Mouse (Mus musculus) layer of hippocampus, adult 9-11 months (tissue): Measurements from ENCODE around the gene Cdc42bpg.

Source experiments
- DNase-seq: peaks from one replicate; pipeline ENCODE4 v3.0.0; 2022

Gene Cdc42bpg

GRCm38 (mm10) chr19:6306137-6306551 lies at the start of gene Cdc42bpg:
Cdc42bpg (plus strand) TSS chr19:6306456.
- no peak for DNase-seq

DNA sequence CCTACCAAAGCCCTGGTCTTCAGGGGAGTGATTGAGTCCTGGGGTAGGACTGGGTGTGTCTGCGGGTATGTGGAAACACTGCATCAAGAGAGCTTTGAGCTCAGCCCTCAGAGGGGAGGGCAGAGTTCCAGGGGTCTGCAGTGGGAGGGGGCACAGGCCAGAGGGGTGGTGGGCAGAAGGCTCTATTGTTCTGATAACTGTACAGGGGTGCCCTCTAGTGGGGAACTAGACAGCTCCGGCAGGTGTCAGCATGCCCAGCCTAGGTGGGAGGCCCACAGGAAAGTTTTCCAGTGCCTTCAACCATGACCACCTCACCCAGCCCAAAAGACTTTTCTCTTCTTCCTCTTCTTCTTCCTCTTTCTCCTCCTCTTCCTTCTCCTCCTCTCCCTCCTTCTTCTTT lies 45.8 kb upstream of the Cdc42bpg start:
- DNase-seq: no peak

DNA sequence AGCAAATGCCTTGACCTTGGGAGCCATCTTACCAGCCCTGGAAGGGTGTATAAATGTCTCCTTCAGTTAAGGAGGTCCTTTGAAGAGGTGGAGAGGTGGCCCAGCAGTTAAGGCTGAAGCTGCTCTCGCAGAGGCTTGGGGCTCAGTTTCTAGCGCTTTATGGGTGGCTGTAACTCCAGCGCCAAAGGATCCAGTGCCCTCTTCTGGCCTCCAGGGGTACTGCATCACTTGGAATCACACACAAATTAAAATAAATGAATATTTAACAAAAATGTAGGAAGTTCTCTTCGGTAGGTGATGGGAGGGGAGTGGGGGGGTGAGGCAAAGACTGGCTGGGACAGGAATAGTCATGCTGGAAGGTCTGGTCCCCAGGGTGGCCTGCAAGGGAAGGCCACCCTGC lies 45.3 kb upstream of the Cdc42bpg start:
- DNase-seq: no peak

DNA sequence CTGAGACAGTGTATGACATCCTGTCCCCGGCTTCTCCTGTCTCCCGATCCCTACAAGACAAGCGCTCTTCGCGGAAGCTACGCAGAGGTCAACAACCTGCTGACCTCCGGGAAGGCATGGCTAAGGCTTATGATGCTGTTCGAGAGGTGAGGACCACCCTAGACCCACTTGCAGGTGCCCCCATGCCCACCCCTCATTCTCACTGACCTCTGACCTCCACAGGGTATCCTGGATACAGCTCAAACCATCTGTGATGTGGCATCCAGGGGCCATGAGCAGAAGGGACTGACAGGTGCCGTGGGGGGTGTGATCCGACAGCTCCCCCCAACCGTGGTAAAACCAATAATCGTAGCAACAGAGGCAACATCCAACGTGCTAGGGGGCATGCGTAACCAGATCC lies 44.9 kb upstream of the Cdc42bpg start:
- no peak for DNase-seq

DNA sequence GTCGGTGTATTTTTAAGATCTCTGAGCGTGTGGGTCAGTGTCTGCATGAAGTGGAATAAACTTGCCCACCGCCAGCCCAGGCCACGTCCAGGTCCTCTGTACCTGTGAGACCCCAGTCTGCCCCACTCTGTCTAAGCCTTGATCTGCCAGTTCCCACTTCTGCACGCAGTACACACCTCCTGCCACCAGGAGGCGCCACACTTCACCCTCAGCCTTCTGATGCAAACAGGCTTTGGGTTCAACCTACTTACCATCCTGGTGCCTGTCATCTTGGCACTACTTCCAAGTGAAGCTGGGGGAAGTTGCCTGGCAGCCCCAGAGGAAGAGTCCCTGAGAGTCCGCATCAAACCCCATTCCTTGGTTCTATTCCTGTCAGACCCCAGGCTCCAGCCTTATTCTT lies 44.0 kb upstream of the Cdc42bpg start:
- DNase-seq: peak; percentile 61

DNA sequence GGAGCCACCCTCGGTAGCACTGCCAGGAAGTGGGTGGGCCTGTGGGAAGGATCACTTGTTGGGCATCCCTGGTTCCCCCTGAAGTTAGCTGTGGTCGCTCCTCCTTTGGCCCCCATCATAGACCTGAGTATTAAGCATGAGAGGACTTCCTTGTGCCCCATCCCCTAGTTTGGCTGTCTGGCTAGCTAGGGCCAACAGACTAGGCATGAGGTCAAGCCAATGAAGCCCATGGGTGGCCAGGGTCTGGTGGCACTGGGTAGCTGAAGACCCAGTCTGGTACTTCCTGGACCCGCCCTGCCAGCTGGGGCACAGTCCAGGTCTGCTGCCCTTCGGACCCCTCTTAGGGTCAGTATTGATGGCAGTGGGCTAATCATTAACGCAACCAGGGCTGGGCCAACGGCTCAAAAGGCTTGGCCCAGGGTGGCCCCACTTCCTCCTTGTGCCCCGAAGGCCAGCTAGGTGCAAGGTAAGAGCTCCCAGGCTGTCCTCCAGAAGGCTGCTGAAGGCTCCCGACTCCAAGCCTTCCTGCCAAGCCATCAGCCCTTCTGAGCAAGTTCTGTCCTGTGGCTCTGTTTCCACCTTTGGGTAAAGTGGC lies 43.3 kb upstream of the Cdc42bpg start:
- DNase-seq: no peak

- no peak for DNase-seq
Observed at GRCm38 (mm10) chr19:6264200-6264599, 42.1 kb upstream of the Cdc42bpg start.

DNA sequence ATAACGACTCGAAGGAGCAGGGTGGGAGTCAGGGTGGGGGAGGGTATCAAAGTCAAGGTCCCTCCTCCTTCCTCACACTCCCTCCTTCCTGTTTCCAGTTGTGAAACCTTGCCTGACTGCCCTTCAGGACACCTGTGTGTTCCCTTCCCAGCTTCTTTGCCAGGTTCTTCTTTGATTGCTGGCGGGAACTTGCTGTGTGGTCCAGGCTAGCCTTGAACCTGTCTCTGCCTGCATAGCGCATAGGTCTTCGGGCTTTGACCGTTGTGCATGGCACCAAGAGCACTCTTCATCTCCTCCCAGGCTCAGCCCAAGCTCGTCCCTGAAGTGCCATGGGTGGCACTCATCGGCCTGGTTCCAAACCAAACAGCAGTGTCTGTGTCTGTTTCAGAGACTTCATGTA lies 41.3 kb upstream of the Cdc42bpg start:
- no peak for DNase-seq

DNA sequence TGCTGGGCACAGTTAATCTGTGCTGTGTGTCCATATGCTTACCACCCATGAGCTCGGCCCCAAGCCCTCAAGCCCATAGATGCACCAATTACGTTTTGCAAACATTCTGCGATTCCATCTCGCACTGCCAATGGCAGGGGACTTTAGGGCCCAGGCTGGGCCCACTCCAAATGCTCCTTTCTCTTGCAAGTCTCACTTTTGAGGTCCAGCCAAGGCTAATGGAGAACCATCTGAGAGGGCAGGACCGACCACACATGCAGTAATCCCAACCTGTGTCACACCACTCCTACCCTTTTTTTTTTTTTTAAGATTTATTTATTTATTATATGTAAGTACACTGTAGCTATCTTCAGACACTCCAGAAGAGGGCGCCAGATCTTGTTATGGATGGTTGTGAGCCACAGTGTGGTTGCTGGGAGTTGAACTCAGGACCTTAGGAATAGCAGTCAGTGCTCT lies 40.5 kb upstream of the Cdc42bpg start:
- DNase-seq: no peak

DNA sequence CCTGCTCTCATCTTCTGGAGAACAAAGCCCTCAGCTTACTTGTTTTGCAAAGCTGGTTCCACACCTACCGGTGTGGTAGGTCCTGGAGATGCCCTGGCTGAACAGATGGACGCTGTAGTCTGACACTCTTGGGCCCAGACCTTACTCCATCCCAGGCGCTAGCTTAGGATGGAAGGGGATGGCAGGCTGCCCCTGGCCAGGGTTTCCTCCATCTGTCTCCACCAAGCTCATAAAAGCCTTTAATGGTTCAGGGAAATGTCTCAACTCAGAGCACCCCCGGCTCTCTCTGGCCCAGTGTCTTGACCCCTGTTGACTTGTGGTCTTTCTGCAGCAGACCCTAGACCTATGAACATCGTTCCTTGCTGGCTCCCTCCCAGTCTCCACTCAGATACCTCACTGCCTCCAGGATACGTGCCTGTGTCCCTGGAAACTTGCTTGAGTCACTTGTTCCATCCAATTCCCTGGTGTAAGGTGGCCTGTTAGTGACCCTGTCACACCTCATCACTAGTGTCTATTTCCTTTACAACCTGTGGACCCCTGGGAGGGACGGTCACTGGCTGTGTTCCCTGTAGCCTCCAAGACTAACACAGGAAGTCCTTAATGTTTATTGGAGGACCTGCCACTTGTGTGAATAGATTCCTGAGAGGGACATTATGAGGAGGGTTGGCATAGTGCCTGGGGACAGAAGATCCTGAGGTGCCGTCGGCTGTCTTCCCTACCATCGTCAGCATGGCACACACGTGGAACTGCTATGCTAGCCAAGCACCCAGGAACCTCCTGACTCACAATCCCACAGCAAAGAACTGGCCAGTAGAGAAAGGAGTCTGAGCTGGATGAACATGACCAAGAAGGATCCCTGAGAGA lies 38.7 kb upstream of the Cdc42bpg start:
- no peak for DNase-seq

DNA sequence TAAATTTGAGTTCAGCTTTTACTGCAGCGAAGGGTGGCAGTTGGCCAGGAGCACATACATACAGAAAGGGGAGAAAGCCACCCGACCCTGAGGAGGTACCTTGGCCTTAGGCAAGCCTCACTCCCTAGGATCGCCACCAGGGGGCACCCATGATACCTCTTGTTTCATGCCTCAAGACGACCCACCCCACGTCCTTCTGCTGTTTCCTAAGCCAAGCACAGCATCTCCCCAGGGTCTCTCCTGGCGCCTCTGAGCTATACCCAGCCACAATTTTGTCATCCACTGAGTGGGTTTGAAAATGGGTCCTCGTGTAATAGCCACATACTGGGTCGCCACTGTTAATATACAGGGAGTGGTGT lies 38.1 kb upstream of the Cdc42bpg start:
- DNase-seq: peak; percentile 83

GRCm38 (mm10) chr19:6268670-6269132 lies 37.6 kb upstream of the Cdc42bpg start:
- no peak for DNase-seq

DNA sequence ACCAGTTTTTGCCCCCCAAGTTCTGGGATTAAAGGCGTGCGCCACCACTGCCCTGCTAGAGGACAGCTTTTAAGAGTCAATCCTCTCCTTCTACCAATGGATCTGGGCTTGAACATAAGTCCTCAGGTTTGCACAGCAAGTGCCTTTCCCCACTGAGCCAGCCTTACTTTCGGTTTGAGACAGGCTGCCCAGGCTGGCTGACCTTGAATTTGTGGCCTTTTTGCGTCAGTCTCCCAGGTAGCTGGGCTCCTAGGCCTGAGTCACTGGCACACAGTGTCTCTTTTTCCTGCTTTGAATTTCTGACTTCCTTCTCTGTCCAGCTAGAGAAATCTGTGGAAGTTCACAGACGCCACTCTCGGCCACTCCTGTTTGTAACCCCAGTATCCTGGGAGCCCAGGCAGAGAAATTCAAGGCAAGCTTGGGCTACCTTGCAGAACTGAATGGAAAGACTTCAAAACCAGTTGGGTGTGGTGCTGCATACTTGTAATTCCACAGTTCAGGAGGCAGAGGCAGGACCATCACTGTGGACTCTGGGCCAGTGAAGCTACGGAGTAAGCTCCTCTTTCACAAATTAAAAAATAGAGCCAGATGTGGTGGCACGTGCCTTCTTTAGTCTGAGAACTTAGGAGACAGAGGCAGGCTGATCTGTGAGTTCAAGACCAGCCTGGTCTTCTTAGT lies 36.3 kb upstream of the Cdc42bpg start:
- DNase-seq: no peak

DNA sequence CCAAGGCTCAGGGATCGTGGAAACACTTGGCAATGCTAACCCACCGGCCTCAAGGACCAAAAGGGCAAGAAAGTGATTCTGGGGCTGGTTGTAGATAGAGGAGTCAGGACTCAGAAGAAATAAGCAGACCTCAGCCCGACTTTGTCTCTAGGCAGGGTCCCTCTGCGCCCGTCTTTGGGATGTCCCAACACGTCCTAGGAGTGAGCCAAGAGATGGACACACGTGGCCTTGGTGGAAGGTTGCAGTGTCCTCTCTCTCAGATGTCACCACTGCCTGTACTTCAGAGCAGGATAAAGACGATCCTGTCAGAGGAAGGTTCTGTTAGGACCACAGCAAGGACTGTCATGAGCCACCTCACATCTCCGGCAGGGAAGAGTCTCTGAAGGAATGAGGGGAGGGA lies 35.6 kb upstream of the Cdc42bpg start:
- DNase-seq: no peak

DNA sequence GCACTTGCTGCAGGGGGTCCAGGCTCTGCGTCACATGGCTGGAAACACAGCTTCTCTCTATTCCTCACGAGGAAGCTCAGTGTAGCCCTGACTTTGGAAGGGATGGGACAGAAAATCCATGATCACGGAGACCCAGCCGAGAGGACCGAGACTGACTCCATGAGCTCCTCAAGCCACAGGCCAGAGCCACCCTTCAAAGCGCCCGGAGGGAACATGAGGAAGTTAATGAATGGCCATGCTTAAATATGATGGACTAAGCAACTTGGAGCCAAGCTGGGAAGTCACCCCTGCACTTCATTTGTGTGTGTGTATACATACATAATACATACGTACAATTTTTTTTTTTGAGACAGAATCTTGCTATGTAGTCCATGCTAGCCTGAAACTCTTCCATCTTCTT lies 35.0 kb upstream of the Cdc42bpg start:
- no peak for DNase-seq

GRCm38 (mm10) chr19:6272053-6272452 lies 34.2 kb upstream of the Cdc42bpg start:
- no peak for DNase-seq

GRCm38 (mm10) chr19:6272738-6273137 lies 33.5 kb upstream of the Cdc42bpg start:
- peak; percentile 70 for DNase-seq

- no peak for DNase-seq
Observed at GRCm38 (mm10) chr19:6273592-6273991, 32.7 kb upstream of the Cdc42bpg start.

- DNase-seq: no peak
Observed at GRCm38 (mm10) chr19:6273998-6274608, 32.2 kb upstream of the Cdc42bpg start.

DNA sequence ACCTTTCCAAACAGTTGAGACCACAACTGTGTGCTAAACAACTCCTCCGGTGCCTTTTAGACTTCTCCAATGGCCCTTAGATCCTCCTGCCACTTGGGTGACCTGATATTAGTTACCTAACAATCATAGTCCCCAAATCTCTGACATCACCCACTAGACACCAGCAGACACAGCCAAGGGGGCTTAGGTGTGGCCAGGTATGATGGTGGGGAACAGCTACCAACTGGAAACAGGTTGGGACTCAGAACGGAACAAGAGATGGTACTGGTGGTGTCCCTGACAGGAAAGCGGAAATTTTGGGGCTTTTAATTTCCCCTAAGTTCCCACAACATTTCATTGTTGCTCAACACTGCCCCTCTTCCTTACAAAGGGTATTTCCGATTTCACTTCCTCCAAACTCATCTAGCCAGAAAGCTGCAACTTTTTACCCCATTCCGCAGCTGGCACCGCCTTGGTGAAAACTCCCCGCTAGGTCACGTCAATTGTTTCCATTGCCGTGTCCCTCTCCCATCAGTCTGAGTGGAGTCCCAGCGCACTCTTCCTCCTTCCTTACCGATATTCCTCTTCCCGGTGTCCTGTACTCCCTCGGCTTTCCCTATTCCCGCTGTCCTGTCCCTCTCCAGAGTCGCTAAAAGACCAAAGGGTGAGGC lies 30.4 kb upstream of the Cdc42bpg start:
- DNase-seq: no peak

GRCm38 (mm10) chr19:6276426-6277421 lies 29.5 kb upstream of the Cdc42bpg start, which contains the start of gene Ehd1:
Ehd1 (plus strand) TSS chr19:6276725.
- peak; percentile 98 for DNase-seq
